Mouse (Mus musculus) erythroblast, embryonic 14.5 days (primary cell): ENCODE results near the gene Fibcd1. TPM values are rescaled to one million over a fixed set of nuclear protein-coding genes. Genes with fewer than 3 reads are reported as not detected.

Source experiments
- H3K27me3 ChIP-seq: 2 replicates; pipeline ENCODE4 v1.6.1; 2012; ENCODE audit warnings: inconsistent platforms; ENCODE audit not compliant: control insufficient read depth
- H3K36me3 ChIP-seq: 2 replicates; pipeline ENCODE4 v1.6.1; 2012; ENCODE audit warnings: mild to moderate bottlenecking, inconsistent platforms; ENCODE audit not compliant: control insufficient read depth
- H3K4me1 ChIP-seq: 2 replicates; pipeline ENCODE4 v1.6.1; 2012; ENCODE audit warnings: inconsistent platforms; ENCODE audit not compliant: control insufficient read depth
- H3K4me3 ChIP-seq: replicated peaks from 2 replicates; pipeline ENCODE3; 2012; ENCODE audit warnings: moderate library complexity, mild to moderate bottlenecking, inconsistent platforms
- H3K9me3 ChIP-seq: 2 replicates; pipeline ENCODE4 v1.6.1; 2012; ENCODE audit warnings: low read length, inconsistent platforms, mixed read lengths; ENCODE audit not compliant: control insufficient read depth
- GATA1 ChIP-seq: IDR thresholded peaks from 2 replicates; pipeline ENCODE4 v1.6.1; 2012; ENCODE audit warnings: low read length, inconsistent platforms, mixed read lengths
- TAL1 ChIP-seq: IDR thresholded peaks from 3 replicates; pipeline ENCODE4 v1.6.1; 2012; ENCODE audit warnings: low read length, inconsistent platforms, mixed read lengths
- polyA plus RNA-seq: library from polyadenylated mRNA; stranded (reverse); fragments of >175 nt; gene quantifications from 2 replicates; pipeline ENCODE4 v1.2.3, GENCODE M21; 2012

Gene Fibcd1
- polyA plus RNA-seq, 1 experiment: not detected

GRCm38 (mm10) chr2:31806639-31807382, 39.0 kb downstream of the Fibcd1 start:
- Histone ChIP-seq H3K4me1 (no peaks in the 10 kb centered on the region), H3K9me3 (no peaks in the 10 kb centered on the region), H3K27me3 (peaks cover 26% of the 10 kb centered on the region), H3K4me3 (no peak overlapping the region), H3K36me3 (peaks cover 27% of the 10 kb centered on the region)
- TF ChIP-seq TAL1: no peak
- TF ChIP-seq GATA1: no peak

GRCm38 (mm10) chr2:31803480-31803879, 42.3 kb downstream of the Fibcd1 start:
- H3K9me3 ChIP-seq: no peaks in the 10 kb centered on the region
- H3K4me3 ChIP-seq: no peak overlapping the region
- H3K36me3 ChIP-seq: peaks cover 60% of the 10 kb centered on the region
- no peaks in the 10 kb centered on the region for H3K4me1 ChIP-seq
- peaks cover 2% of the 10 kb centered on the region for H3K27me3 ChIP-seq
- TF ChIP-seq TAL1: no peak
- TF ChIP-seq GATA1: no peak

- Histone ChIP-seq H3K4me3 (no peak overlapping the region), H3K4me1 (no peaks in the 10 kb centered on the region), H3K9me3 (no peaks in the 10 kb centered on the region), H3K27me3 (no peaks in the 10 kb centered on the region), H3K36me3 (peaks cover 67% of the 10 kb centered on the region)
- TF ChIP-seq GATA1 (no peak), TAL1 (no peak)
Observed at GRCm38 (mm10) chr2:31802811-31803210, 43.0 kb downstream of the Fibcd1 start.

GRCm38 (mm10) chr2:31801416-31801815, 44.4 kb downstream of the Fibcd1 start:
- H3K4me3 ChIP-seq: no peak overlapping the region
- TF ChIP-seq TAL1: no peak
- TF ChIP-seq GATA1: no peak
- no peaks in the 10 kb centered on the region for H3K4me1 ChIP-seq
- H3K9me3 ChIP-seq: no peaks in the 10 kb centered on the region
- H3K27me3 ChIP-seq: no peaks in the 10 kb centered on the region
- H3K36me3 ChIP-seq: peaks cover 81% of the 10 kb centered on the region

GRCm38 (mm10) chr2:31796943-31797342, 48.9 kb downstream of the Fibcd1 start:
- no peak for TF ChIP-seq TAL1
- no peak for TF ChIP-seq GATA1
- no peaks in the 10 kb centered on the region for H3K9me3 ChIP-seq
- peaks cover 91% of the 10 kb centered on the region for H3K36me3 ChIP-seq
- H3K27me3 ChIP-seq: no peaks in the 10 kb centered on the region
- no peaks in the 10 kb centered on the region for H3K4me1 ChIP-seq
- H3K4me3 ChIP-seq: no peak overlapping the region

GRCm38 (mm10) chr2:31792611-31793010, 53.2 kb downstream of the Fibcd1 start:
- Histone ChIP-seq H3K36me3 (peaks cover 85% of the 10 kb centered on the region), H3K4me3 (no peak overlapping the region), H3K4me1 (no peaks in the 10 kb centered on the region), H3K27me3 (no peaks in the 10 kb centered on the region), H3K9me3 (no peaks in the 10 kb centered on the region)
- TF ChIP-seq TAL1 (no peak), GATA1 (no peak)

- no peaks in the 10 kb centered on the region for H3K9me3 ChIP-seq
- H3K27me3 ChIP-seq: no peaks in the 10 kb centered on the region
- TF ChIP-seq TAL1: no peak
- no peak for TF ChIP-seq GATA1
- peaks cover 84% of the 10 kb centered on the region for H3K36me3 ChIP-seq
- H3K4me1 ChIP-seq: no peaks in the 10 kb centered on the region
- no peak overlapping the region for H3K4me3 ChIP-seq
Observed at GRCm38 (mm10) chr2:31791260-31791659, 54.5 kb downstream of the Fibcd1 start.

GRCm38 (mm10) chr2:31790728-31791251, 55.0 kb downstream of the Fibcd1 start:
- Histone ChIP-seq H3K4me1 (no peaks in the 10 kb centered on the region), H3K4me3 (no peak overlapping the region), H3K9me3 (no peaks in the 10 kb centered on the region), H3K27me3 (no peaks in the 10 kb centered on the region), H3K36me3 (peaks cover 84% of the 10 kb centered on the region)
- TF ChIP-seq TAL1 (no peak), GATA1 (no peak)

- Histone ChIP-seq H3K9me3 (no peaks in the 10 kb centered on the region), H3K27me3 (no peaks in the 10 kb centered on the region), H3K36me3 (peaks cover 89% of the 10 kb centered on the region), H3K4me1 (no peaks in the 10 kb centered on the region), H3K4me3 (no peak overlapping the region)
- TF ChIP-seq TAL1: no peak
Observed at GRCm38 (mm10) chr2:31789215-31789614, 56.6 kb downstream of the Fibcd1 start.
